Mouse (Mus musculus) embryonic facial prominence, embryonic 10.5 days (tissue): ENCODE measurements around the gene Atg9b. TPM values are rescaled to one million over a fixed set of nuclear protein-coding genes. Genes with fewer than 3 reads are reported as not detected.

Experiments
- DNase-seq: peaks from one replicate; pipeline ENCODE4 v3.0.0-alpha.2; 2017; ENCODE audit warnings: low spot score
- H3K27ac ChIP-seq: fragments of 300-500 bp; sonication (generic); replicated peaks from 2 replicates; pipeline ENCODE4 v1.5.1; 2016; ENCODE audit warnings: mild to moderate bottlenecking
- H3K27me3 ChIP-seq: fragments of 300-500 bp; sonication (generic); replicated peaks from 2 replicates; pipeline ENCODE4 v1.6.1; 2016; ENCODE audit warnings: low read depth, mild to moderate bottlenecking; ENCODE audit not compliant: poor library complexity, severe bottlenecking
- H3K36me3 ChIP-seq: fragments of 300-500 bp; sonication (generic); replicated peaks from 2 replicates; pipeline ENCODE4 v1.6.1; 2016; ENCODE audit warnings: mild to moderate bottlenecking, moderate library complexity
- H3K4me1 ChIP-seq: fragments of 300-500 bp; sonication (generic); 2 replicates; pipeline ENCODE4 v1.6.1; 2016
- H3K4me3 ChIP-seq: fragments of 300-500 bp; sonication (generic); 2 replicates; pipeline ENCODE4 v1.5.1; 2016; ENCODE audit warnings: mild to moderate bottlenecking, moderate library complexity
- H3K9me3 ChIP-seq: fragments of 300-500 bp; sonication (generic); 2 replicates; pipeline ENCODE4 v1.6.1; 2016; ENCODE audit warnings: mild to moderate bottlenecking
- WGBS: fragments of 180-500 bp; shearing (Covaris S2); methylation state at CpG from one replicate; pipeline ENCODE4 v1.1.7; 2016; 5-methylcytosine and 5-hydroxymethylcytosine counted together
- polyA plus RNA-seq: library from polyadenylated mRNA; unstranded; fragments of >200 nt; fragmentation: Nextera tagmentation; extraction: Ambion mirVana; gene quantifications from 2 replicates; pipeline ENCODE4 v1.2.1, GENCODE M21; 2016

Atg9b gene
- polyA plus RNA-seq, 1 experiment from 2014 or later: 0.69 TPM

DNA sequence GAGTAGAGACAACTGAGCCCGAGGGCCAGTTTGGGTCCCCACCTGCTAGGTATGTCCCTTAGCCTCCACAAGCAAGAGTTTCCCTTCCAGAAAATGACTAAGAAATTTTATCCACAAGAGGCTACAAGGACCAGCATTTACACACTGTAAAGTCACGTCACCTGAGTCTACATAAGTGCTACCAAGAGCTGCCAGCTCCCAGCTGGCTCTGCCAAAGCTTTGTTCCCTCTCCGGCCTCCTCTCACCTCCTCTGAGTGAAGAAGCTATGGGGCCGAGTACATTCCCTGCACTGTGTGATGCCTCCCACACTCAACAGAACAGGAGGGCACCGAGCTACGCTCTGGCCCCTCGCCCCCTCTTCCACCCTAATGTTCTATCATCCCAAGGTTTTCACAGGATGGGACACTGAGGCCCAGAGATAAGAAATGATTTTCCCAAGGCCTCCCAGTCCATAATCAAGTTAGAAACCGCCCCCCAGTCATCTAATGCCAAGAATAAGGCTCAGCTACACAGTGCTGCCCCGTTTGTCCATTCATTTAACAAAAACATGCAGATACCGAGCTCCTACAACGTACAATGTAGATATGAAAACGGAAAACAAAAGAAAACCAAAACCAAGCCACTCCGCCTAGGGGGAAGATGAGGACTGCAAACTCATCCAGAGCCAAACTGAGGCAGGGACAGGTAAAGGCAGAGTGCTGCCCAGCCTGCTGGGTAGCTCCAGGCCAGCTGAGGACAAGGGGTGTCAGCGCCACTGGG is 49.6 kb downstream of the Atg9b start:
- H3K4me3 ChIP-seq: no peak overlapping the region
- DNase-seq: no peak
- peaks cover 34% of the 10 kb centered on the region for H3K27me3 ChIP-seq
- 83% methylated on average over 14 of the region's 14 CpGs for WGBS
- H3K36me3 ChIP-seq: no peaks in the 10 kb centered on the region
- no peaks in the 10 kb centered on the region for H3K9me3 ChIP-seq
- peak overlapping the region; percentile 83; the same call in 1 of the 2 replicates for H3K27ac ChIP-seq
- H3K4me1 ChIP-seq: peaks cover 37% of the 10 kb centered on the region

DNA sequence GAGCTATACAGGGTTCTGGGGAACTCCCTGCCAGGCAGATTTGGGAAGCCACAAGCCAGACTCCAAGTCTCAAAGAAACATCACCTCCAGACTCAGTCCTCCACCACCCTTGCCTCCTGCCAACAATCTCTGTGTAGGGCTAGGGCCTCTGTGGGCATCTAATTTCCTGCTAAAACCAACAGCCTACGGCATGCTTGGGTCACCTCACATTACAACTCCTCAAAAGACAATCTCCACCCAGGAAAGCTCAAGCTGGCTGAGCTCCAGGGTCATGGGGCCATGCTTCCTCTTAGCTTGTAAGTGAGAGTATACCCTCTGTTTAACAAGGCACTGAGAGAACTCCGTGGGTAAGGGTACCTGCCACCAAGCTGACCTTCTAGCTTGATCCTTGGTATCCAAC is 54.1 kb downstream of the Atg9b start:
- no peaks in the 10 kb centered on the region for H3K36me3 ChIP-seq
- no peak overlapping the region for H3K4me3 ChIP-seq
- no peak overlapping the region; the same call in 1 of the 2 replicates for H3K27ac ChIP-seq
- H3K9me3 ChIP-seq: no peaks in the 10 kb centered on the region
- peaks cover 44% of the 10 kb centered on the region for H3K4me1 ChIP-seq
- H3K27me3 ChIP-seq: peaks cover 4% of the 10 kb centered on the region; the same call in 1 of the 2 replicates
- WGBS: 73% methylated on average over 2 of the region's 2 CpGs
- no peak for DNase-seq

DNA sequence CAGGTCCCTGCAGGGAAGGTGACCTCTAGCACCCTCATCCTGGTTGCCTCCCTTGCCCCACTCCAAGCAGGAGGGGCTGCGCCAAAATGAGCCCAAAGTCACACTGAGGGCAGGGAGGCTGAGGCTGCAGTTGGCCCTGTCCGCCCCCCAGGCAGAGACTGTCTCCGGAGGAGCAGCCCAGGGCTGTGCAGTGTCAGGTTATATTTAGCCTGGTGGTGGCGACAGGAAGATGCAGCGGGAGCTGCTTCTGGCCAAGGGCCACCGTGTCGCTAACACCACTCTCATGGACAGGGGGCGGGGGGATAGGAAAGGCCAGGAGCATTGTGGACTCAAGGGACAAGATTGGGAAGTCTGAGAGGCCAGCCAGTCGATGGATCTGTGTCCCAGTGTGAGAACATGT is 54.6 kb downstream of the Atg9b start:
- Histone ChIP-seq H3K4me1 (peaks cover 39% of the 10 kb centered on the region), H3K27ac (no peak overlapping the region; the same call in 1 of the 2 replicates), H3K27me3 (peaks cover 6% of the 10 kb centered on the region; the same call in 1 of the 2 replicates), H3K9me3 (no peaks in the 10 kb centered on the region), H3K36me3 (no peaks in the 10 kb centered on the region), H3K4me3 (no peak overlapping the region)
- WGBS: 29% methylated on average over 9 of the region's 9 CpGs
- no peak for DNase-seq

DNA sequence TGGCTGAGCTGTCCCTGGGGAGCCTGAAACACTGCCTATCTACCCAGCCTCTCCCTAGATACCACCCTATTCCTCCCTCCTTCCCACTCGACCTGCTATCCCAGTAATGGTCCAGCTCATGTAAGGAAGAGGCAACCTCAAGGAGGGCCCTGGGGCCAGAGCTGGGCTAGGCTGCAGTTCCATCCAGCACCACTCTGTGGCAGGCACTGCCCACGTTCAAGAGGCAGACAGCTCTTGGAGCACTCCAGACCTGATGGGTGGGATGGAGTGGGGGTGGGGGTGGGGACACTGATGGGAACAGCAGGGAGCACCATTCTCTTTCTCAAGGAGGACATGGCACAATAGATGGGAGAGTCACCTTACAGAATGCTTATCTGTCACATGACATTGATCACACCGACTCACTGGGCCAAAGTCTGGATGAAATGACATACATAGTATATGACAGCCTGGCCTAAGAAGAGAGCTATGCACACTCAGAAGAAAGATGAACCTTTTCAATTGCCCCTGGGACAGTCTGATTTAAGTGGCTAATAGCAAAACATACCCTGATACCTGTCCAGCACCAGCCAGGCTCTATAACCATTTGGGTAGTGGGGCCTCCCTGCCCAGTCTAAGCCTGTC is 55.9 kb downstream of the Atg9b start:
- peak; percentile 76 for DNase-seq
- peaks cover 44% of the 10 kb centered on the region for H3K4me1 ChIP-seq
- H3K27ac ChIP-seq: peak overlapping the region; percentile 61

DNA sequence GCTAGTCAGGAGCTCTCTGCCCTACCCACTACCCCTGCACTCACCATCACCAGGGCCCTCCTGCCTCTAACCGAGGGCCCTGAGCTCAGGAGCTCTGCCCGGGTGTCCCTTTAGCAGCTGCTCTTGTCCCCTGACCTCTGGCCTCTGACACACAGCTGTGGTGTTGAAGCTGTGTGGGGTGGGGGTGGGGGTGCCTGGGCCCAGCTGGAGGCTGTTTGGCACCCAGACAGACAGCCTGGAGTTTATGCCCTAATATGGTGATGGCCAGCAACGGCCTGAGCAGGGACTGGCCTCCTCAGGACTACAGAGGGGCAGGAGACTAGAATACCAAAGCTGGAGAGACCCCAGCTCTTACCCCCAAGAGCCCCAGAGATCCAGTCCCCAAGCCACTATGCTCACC is 57.2 kb downstream of the Atg9b start:
- peak overlapping the region; percentile 61 for H3K27ac ChIP-seq
- no peak for DNase-seq
- 12% methylated on average over 3 of the region's 3 CpGs for WGBS
- H3K27me3 ChIP-seq: peaks cover 18% of the 10 kb centered on the region
- H3K36me3 ChIP-seq: 0 out of 2 replicates have a peak, but pooled peaks cover 5% of the 10 kb centered on the region
- no peaks in the 10 kb centered on the region for H3K9me3 ChIP-seq
- H3K4me1 ChIP-seq: peaks cover 50% of the 10 kb centered on the region
- H3K4me3 ChIP-seq: no peak overlapping the region

More for the DNA sequence above, 55.9 kb downstream of the Atg9b start:
- Histone ChIP-seq H3K4me3 (no peak overlapping the region), H3K36me3 (0 out of 2 replicates have a peak, but pooled peaks cover 5% of the 10 kb centered on the region), H3K27me3 (peaks cover 6% of the 10 kb centered on the region), H3K9me3 (no peaks in the 10 kb centered on the region)
- 19% methylated on average over 3 of the region's 3 CpGs for WGBS

Other genes with a start within 250 kb of the Atg9b start
- gene Nupl2, start 227.2 kb downstream of the Atg9b start, polyA plus RNA-seq: 18.8 and 21.0 TPM in 2 replicates
- gene Kcnh2, start 40.5 kb downstream of the Atg9b start, polyA plus RNA-seq: 10.9 and 13.7 TPM in 2 replicates
- 7.6 and 7.7 TPM in 2 replicates for gene Nos3, start 27.3 kb downstream of the Atg9b start, polyA plus RNA-seq
- 53.6 and 57.2 TPM in 2 replicates for gene Abcb8, start 1.5 kb upstream of the Atg9b start, polyA plus RNA-seq
- 0.31 and 0.34 TPM in 2 replicates for gene Asic3, start 21.2 kb upstream of the Atg9b start, polyA plus RNA-seq
- gene Cdk5, start 31.4 kb upstream of the Atg9b start, polyA plus RNA-seq: 46.9 and 50.7 TPM in 2 replicates
- 35.1 and 38.4 TPM in 2 replicates for gene Slc4a2, start 31.7 kb upstream of the Atg9b start, polyA plus RNA-seq
- 100 and 109 TPM in 2 replicates for gene Fastk, start 53.1 kb upstream of the Atg9b start, polyA plus RNA-seq
- 24.7 and 25.0 TPM in 2 replicates for gene Tmub1, start 55.7 kb upstream of the Atg9b start, polyA plus RNA-seq
- gene Agap3, start 60.0 kb upstream of the Atg9b start, polyA plus RNA-seq: 30.8 and 36.6 TPM in 2 replicates
- 0.34 and 0.99 TPM in 2 replicates for gene Gbx1, start 135.1 kb upstream of the Atg9b start, polyA plus RNA-seq
- 0.29 TPM in 1 of 2 replicates, not detected in the other for gene Asb10, start 148.8 kb upstream of the Atg9b start, polyA plus RNA-seq
- 0.07 and 0.08 TPM in 2 replicates for gene 4931409K22Rik, start 164.7 kb upstream of the Atg9b start, polyA plus RNA-seq
- 181 and 183 TPM in 2 replicates for gene Abcf2, start 185.3 kb upstream of the Atg9b start, polyA plus RNA-seq
- 14.8 and 19.6 TPM in 2 replicates for gene Chpf2, start 194.6 kb upstream of the Atg9b start, polyA plus RNA-seq
- 22.2 and 24.8 TPM in 2 replicates for gene Smarcd3, start 232.3 kb upstream of the Atg9b start, polyA plus RNA-seq